Mouse (Mus musculus) CD4-positive, CD25-positive, alpha-beta regulatory T cell, adult 2 months (primary cell): ENCODE results near the gene Ganab.
A peak's percentile ranks its signal among the peaks of the same experiment; 100 is the strongest.

Experiments used
- DNase-seq: peaks from one replicate; pipeline ENCODE4 v3.0.0-alpha.2; 2012; ENCODE audit warnings: low read depth, low spot score

Gene Ganab

DNA sequence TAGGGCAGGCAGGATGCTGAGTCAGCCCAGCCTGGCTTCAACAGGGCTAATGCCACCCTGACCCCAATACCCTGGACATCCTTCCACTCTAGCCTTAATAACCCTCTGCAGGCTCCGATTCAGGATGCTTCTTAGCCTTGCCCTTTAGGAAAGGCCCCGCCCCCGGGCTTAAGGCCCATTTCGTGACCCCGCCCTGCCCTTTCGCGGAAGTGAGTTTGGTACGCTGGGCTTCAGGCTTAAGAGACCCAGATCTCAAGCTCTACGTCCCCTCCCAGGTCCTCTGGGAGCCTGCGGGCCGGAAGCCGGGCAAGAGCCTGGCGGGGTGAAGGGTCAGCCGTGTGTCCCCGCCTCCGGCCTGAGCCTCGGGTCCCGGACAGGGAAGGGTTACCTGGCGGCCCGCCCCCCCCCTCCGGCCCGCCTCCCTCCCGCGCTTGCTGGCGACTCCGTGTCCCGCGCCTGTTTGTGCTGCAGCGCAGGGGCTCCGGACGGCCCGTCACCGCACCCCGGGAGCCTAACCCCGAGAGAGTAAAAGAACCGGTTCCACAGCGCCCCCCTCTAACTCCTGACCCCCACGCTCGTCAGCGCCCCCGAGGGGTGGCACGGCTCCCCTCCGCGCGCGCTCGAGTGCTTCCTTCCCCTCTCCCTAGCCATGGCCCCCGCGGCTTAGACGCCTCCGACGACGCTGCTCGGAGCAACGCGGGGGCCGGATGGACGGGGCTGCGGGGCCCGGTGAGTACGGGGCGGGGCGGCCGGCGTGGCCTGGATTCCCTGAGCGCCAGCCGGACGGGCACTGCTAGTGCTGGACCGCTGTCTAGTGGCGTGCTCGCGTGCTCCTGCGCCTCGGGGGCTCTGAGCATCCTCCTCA lies 31.6 kb downstream of the Ganab start, which contains the start of the genes Rom1 and Eml3:
TSS of gene Rom1 (minus strand) at position 133 of the 865 bp plus-strand sequence.
TSS of gene Eml3 (plus strand) at position 329 of the 865 bp plus-strand sequence.
- DNase-seq = peak; percentile 86

GRCm38 (mm10) chr19:8930117-8930516 lies 32.2 kb downstream of the Ganab start:
- DNase-seq = peak; percentile 15

GRCm38 (mm10) chr19:8930771-8931170 lies 32.9 kb downstream of the Ganab start:
- no peak for DNase-seq

DNA sequence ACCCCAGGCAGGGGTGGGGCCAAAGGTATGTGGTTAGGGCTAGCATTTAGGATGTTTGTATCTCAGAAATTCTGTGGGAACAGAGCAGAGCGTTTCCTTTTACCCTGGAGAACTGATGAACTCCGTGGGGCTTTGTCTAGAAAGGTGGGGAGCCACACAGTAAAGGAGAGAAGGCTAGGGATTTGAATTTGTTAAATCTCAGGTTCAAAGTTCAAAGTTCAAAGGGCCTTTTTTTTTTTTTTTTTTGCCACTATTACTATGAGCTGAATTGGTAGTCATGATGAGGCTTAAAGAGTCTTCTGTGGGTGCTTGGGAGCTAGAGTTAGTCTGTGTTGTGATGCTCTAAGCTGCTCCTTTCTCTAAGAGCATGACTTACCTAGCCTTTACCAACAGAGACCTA lies 38.9 kb downstream of the Ganab start:
- no peak for DNase-seq

- no peak for DNase-seq
These were observed 42.8 kb downstream of the Ganab start for GRCm38 (mm10) chr19:8940526-8941133.

GRCm38 (mm10) chr19:8941136-8941514 lies 43.3 kb downstream of the Ganab start:
- no peak for DNase-seq

GRCm38 (mm10) chr19:8941515-8942217 lies 43.8 kb downstream of the Ganab start, which contains the start of gene Mta2:
Gene Mta2, plus strand, starts transcription at chr19:8941875.
- DNase-seq = peak; percentile 97

GRCm38 (mm10) chr19:8942276-8942964 lies 44.5 kb downstream of the Ganab start:
- DNase-seq = peak; percentile 78

DNA sequence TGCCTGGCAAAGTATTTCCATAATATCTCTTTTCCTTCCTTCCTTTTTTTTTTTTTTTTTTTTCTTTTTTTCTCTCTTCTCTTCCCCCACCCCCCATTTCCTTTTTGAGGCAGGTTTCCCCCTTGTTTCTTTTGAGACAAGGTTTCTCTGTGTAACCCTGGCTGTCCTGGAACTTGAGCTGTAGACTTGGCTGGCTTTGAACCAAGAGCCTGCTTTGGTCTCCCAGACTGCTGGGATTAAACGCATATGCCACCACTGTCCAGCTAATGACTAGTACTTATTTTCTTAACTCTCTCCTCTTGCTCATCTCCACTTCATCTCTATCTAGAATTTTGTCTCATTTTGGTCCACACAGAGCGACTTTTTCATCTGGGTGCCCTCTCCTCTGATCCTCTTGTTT lies 45.2 kb downstream of the Ganab start:
- DNase-seq = no peak

- no peak for DNase-seq
These were observed 46.2 kb downstream of the Ganab start for GRCm38 (mm10) chr19:8944062-8944461.

DNA sequence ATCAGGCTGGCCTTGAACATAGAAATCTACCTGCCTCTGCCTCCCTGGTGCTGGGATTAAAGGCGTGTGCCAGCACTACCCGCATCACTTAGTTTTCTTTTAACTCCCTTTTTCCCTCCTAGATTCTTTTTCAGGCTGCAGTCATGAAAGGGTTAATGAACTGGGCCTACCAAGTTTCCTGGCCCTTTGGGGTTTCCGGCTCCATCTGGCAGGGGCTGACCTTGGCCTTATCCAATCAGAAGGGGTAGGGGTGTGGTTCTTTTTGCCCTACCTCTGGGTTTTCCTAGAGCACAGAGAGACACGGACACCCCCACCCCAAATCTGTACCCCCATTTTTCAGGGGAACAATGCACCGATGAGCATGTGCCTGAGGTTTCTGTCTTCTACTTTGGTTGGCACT lies 46.9 kb downstream of the Ganab start:
- peak; percentile 73 for DNase-seq

GRCm38 (mm10) chr19:8945251-8945650 lies 47.4 kb downstream of the Ganab start:
- DNase-seq = no peak

- DNase-seq = no peak
These were observed 49.1 kb downstream of the Ganab start for GRCm38 (mm10) chr19:8946929-8947328.

- no peak for DNase-seq
These were observed 52.3 kb downstream of the Ganab start for GRCm38 (mm10) chr19:8950190-8950589.

DNA sequence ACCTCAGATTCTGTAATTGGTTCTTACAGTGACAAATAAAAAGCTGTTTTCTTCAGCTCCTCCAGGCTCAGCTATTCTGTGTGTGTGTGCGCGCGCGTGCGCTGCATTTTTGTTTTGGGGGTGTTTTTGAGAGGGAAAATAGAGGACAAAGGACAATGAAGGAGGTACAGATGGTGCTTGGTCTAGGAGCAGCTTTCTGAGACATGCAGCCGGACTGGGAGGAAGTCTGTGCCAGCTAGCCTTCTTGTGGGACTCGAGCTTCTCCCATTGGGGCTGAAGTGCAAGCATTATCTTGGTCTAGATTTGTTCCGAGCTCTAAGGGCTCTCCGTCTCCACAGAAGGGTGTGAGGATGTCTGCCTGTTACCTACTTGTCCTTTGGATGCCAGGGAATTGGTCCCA lies 54.4 kb downstream of the Ganab start:
- no peak for DNase-seq

DNA sequence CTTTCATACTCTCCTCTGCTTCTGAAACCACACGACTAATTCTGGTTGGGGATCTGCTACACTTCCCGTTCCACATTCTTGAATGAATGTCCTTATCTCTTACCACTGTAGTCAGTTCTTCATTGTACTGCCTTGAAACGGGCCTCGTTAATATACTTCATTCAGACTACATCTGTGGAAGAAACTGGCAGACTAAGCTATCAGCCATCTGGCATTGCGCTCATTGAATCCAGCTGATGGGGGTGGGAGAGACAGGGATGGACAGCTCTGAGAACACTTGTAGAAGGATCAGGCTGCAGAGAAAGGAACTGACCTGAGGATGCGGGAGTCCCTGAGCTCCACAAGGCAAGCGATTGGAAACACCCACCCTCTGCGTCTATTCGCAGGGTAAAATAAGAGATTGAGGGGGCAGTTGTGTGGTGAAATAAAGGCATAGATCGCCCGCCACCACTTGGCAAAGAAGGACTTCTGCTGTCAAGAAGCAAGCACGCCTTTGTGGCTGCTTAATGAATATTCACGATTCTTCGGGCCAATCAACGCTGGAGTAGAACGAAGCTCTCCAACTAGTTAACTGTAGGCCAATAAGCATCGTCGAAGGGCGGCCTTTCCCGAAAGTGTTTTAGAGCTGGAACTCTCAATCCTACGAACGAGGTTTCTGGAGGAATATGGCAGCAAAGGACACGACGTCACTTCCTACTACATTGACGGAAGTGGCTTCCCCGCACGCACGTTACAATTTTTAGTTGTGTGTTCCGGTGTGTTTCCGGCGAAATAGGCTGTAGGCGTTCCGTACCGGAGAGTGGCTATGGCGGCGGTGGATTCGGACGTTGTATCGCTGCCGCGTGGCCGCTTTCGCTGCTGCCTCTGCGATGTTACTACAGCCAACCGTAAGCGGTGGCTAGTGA lies 55.5 kb downstream of the Ganab start, which contains the start of gene Tut1:
TSS of gene Tut1 (plus strand) at position 713 of the 905 bp plus-strand sequence.
- peak; percentile 97 for DNase-seq

- peak; percentile 28 for DNase-seq
These were observed 56.3 kb downstream of the Ganab start for GRCm38 (mm10) chr19:8954171-8954570.

GRCm38 (mm10) chr19:8962256-8962655 lies 64.4 kb downstream of the Ganab start:
- DNase-seq = no peak

GRCm38 (mm10) chr19:8965075-8965474 lies 67.2 kb downstream of the Ganab start:
- DNase-seq = no peak

DNA sequence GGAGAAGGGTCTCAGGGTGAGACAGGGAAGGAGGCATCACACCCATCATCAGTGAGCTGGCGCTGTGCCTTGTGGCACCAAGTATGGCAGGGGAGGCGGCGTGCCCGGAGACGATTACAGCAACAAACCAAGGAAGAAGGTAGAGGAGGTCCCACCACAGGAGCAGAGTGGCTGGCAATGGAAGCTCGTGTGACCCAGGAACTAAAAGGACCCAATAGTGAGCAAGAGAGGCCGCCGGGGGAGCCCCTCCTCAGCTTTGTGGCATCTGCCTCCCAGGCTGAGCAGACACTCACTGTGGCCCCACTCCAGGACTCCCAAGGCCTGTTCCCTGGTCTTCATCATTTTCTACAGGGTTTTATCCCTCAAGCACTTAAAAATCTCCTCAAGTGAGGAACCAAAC lies 67.9 kb downstream of the Ganab start:
- DNase-seq = no peak
